Mouse (Mus musculus): Measurements from ENCODE around the gene Lgi2.

Lgi2 gene

GRCm38 (mm10) chr5:52565813-52566531, at the start of gene Lgi2:
TSS of gene Lgi2 (minus strand) at chr5:52566462.
- no peak for DNase-seq (ENCODE audit: low read depth, low spot score)

GRCm38 (mm10) chr5:52615421-52615820, 49.2 kb upstream of the Lgi2 start:
- DNase-seq (ENCODE audit: low read depth, low spot score): no peak

- DNase-seq (ENCODE audit: low read depth, low spot score): peak; percentile 16
Observed at GRCm38 (mm10) chr5:52614686-52615085, 48.4 kb upstream of the Lgi2 start.

GRCm38 (mm10) chr5:52612776-52613175, 46.5 kb upstream of the Lgi2 start:
- DNase-seq (ENCODE audit: low read depth, low spot score): no peak

GRCm38 (mm10) chr5:52611315-52611895, 45.1 kb upstream of the Lgi2 start:
- DNase-seq (ENCODE audit: low read depth, low spot score): no peak

- DNase-seq (ENCODE audit: low read depth, low spot score): no peak
Observed at GRCm38 (mm10) chr5:52610306-52610705, 44.0 kb upstream of the Lgi2 start.

GRCm38 (mm10) chr5:52609672-52610071, 43.4 kb upstream of the Lgi2 start:
- peak; percentile 26 for DNase-seq (ENCODE audit: low read depth, low spot score)

- DNase-seq (ENCODE audit: low read depth, low spot score): no peak
Observed at GRCm38 (mm10) chr5:52604582-52605041, 38.4 kb upstream of the Lgi2 start.

GRCm38 (mm10) chr5:52590612-52591011, 24.4 kb upstream of the Lgi2 start:
- no peak for DNase-seq (ENCODE audit: low read depth, low spot score)

- no peak for DNase-seq (ENCODE audit: low read depth, low spot score)
Observed at GRCm38 (mm10) chr5:52588650-52589049, 22.4 kb upstream of the Lgi2 start.

- no peak for DNase-seq (ENCODE audit: low read depth, low spot score)
Observed at GRCm38 (mm10) chr5:52587291-52587733, 21.1 kb upstream of the Lgi2 start.

- no peak for DNase-seq (ENCODE audit: low read depth, low spot score)
Observed at GRCm38 (mm10) chr5:52572572-52572971, 6.3 kb upstream of the Lgi2 start.

- no peak for DNase-seq (ENCODE audit: low read depth, low spot score)
Observed at GRCm38 (mm10) chr5:52570746-52571145, 4.5 kb upstream of the Lgi2 start.

GRCm38 (mm10) chr5:52565214-52565812, 949 bp downstream of the Lgi2 start:
- no peak for DNase-seq (ENCODE audit: low read depth, low spot score)

- DNase-seq (ENCODE audit: low read depth, low spot score): no peak
Observed at GRCm38 (mm10) chr5:52564351-52564750, 1.9 kb downstream of the Lgi2 start.

- no peak for DNase-seq (ENCODE audit: low read depth, low spot score)
Observed at GRCm38 (mm10) chr5:52560240-52560639, 6.0 kb downstream of the Lgi2 start.

- DNase-seq (ENCODE audit: low read depth, low spot score): no peak
Observed at GRCm38 (mm10) chr5:52555526-52555925, 10.7 kb downstream of the Lgi2 start.

- no peak for DNase-seq (ENCODE audit: low read depth, low spot score)
Observed at GRCm38 (mm10) chr5:52551318-52551632, 15.0 kb downstream of the Lgi2 start.

- no peak for DNase-seq (ENCODE audit: low read depth, low spot score)
Observed at GRCm38 (mm10) chr5:52550613-52551317, 15.5 kb downstream of the Lgi2 start.

- peak; percentile 36 for DNase-seq (ENCODE audit: low read depth, low spot score)
Observed at GRCm38 (mm10) chr5:52546950-52547349, 19.3 kb downstream of the Lgi2 start.

GRCm38 (mm10) chr5:52543770-52544169, 22.5 kb downstream of the Lgi2 start:
- no peak for DNase-seq (ENCODE audit: low read depth, low spot score)

GRCm38 (mm10) chr5:52540186-52540585, 26.1 kb downstream of the Lgi2 start:
- no peak for DNase-seq (ENCODE audit: low read depth, low spot score)
